Comparison of ENCODE assay signal across 8 mouse cellular contexts in genomic region chrX:74413377-74413776, GRCm38 (mm10). TPM values are rescaled to one million over a fixed set of nuclear protein-coding genes. Genes with fewer than 3 reads are reported as not detected.
DNase-seq lines count a peak whose midpoint lies in the region; ATAC-seq and TF ChIP-seq lines count a peak whose summit lies in the region.

No protein-coding gene starts in this region.

- H3K4me2 ChIP-seq in embryonic facial prominence, embryonic 14.5 days (ENCODE audit: low read depth, low read length) = no peak overlapping the region
- no peak overlapping the region for H3K4me2 ChIP-seq in kidney, embryonic 14.5 days (replicated peaks; ENCODE audit: low read depth, low read length)
- H3K4me2 ChIP-seq in limb, embryonic 13.5 days (replicated peaks) = no peak overlapping the region
- H3K4me2 ChIP-seq in midbrain, embryonic 16.5 days (ENCODE audit: low read length) = no peak overlapping the region

- no peak for TF ChIP-seq POLR2A in spleen, adult 2 months (IDR thresholded peaks at IDR 0.05; ENCODE audit: low read depth, low read length)

- no peak overlapping the region for H3K27ac ChIP-seq in embryonic facial prominence, embryonic 14.5 days (replicated peaks; ENCODE audit: low read depth, low read length)
- H3K27ac ChIP-seq in kidney, embryonic 14.5 days (ENCODE audit: low read depth, low read length) = no peak overlapping the region
- no peak overlapping the region for H3K27ac ChIP-seq in limb, embryonic 13.5 days
- no peak overlapping the region for H3K27ac ChIP-seq in midbrain, embryonic 16.5 days (ENCODE audit: low read length)
- no peak overlapping the region for H3K27ac ChIP-seq in spleen, adult 2 months (ENCODE audit: insufficient read depth, low read length)

- H3K9me3 ChIP-seq in embryonic facial prominence, embryonic 14.5 days (ENCODE audit: control insufficient read depth, low read length) = no peaks in the 10 kb centered on the region
- H3K9me3 ChIP-seq in kidney, embryonic 14.5 days (ENCODE audit: control insufficient read depth, low read length) = no peaks in the 10 kb centered on the region
- no peaks in the 10 kb centered on the region for H3K9me3 ChIP-seq in limb, embryonic 13.5 days
- no peaks in the 10 kb centered on the region for H3K9me3 ChIP-seq in midbrain, embryonic 16.5 days (replicated peaks; ENCODE audit: control insufficient read depth, low read length, poor library complexity, severe bottlenecking)

- peak; percentile 64 for DNase-seq in A20 (ENCODE audit: low read depth, low spot score)
- DNase-seq in adrenal gland, postnatal 25 days = peak; percentile 35
- peak; percentile 75 for DNase-seq in embryonic facial prominence, embryonic 14.5 days (ENCODE audit: low spot score)
- peak; percentile 30 to 70 for DNase-seq in heart, adult 9 months (ENCODE audit: low spot score in 2 of 2)
- peak; percentile 55 to 58 for DNase-seq in spleen, adult 2 months (ENCODE audit: low read depth in 1 of 2, low spot score in 2 of 2)

- no peak overlapping the region for H3K4me3 ChIP-seq in embryonic facial prominence, embryonic 14.5 days (ENCODE audit: low read depth, low read length)
- H3K4me3 ChIP-seq in kidney, embryonic 14.5 days (ENCODE audit: low read length) = no peak overlapping the region
- no peak overlapping the region for H3K4me3 ChIP-seq in limb, embryonic 13.5 days
- H3K4me3 ChIP-seq in midbrain, embryonic 16.5 days (ENCODE audit: low read depth, low read length) = no peak overlapping the region
- H3K4me3 ChIP-seq in spleen, adult 2 months (ENCODE audit: extremely low read depth, insufficient read depth, insufficient read length) = no peak overlapping the region

- peak; percentile 87 for ATAC-seq in embryonic facial prominence, embryonic 14.5 days (ENCODE audit: low read depth)
- ATAC-seq in kidney, embryonic 14.5 days (ENCODE audit: low FRiP score, low TSS enrichment) = peak; percentile 76
- peak; percentile 28; the same call in 1 of the 2 replicates for ATAC-seq in limb, embryonic 13.5 days (ENCODE audit: low FRiP score, low read depth)
- ATAC-seq in midbrain, embryonic 16.5 days = peak; percentile 86

- H3K4me1 ChIP-seq in embryonic facial prominence, embryonic 14.5 days (ENCODE audit: control insufficient read depth, insufficient read depth, low read length) = no peaks in the 10 kb centered on the region
- no peaks in the 10 kb centered on the region for H3K4me1 ChIP-seq in kidney, embryonic 14.5 days (ENCODE audit: control insufficient read depth, insufficient read depth, low read length)
- no peaks in the 10 kb centered on the region for H3K4me1 ChIP-seq in limb, embryonic 13.5 days
- H3K4me1 ChIP-seq in midbrain, embryonic 16.5 days (ENCODE audit: control insufficient read depth, insufficient read depth, low read length) = no peaks in the 10 kb centered on the region
- no peaks in the 10 kb centered on the region for H3K4me1 ChIP-seq in spleen, adult 2 months (ENCODE audit: control insufficient read depth, insufficient read depth, insufficient read length)

- no peak overlapping the region for H3K9ac ChIP-seq in embryonic facial prominence, embryonic 14.5 days (ENCODE audit: low read depth, low read length)
- H3K9ac ChIP-seq in kidney, embryonic 14.5 days (ENCODE audit: low read depth, low read length) = no peak overlapping the region
- H3K9ac ChIP-seq in limb, embryonic 13.5 days = no peak overlapping the region
- H3K9ac ChIP-seq in midbrain, embryonic 16.5 days (ENCODE audit: low read depth, low read length) = no peak overlapping the region

- H3K27me3 ChIP-seq in embryonic facial prominence, embryonic 14.5 days (replicated peaks; ENCODE audit: control insufficient read depth, insufficient read depth, low read length) = no peaks in the 10 kb centered on the region
- no peaks in the 10 kb centered on the region for H3K27me3 ChIP-seq in kidney, embryonic 14.5 days (ENCODE audit: control insufficient read depth, insufficient read depth, low read length)
- no peaks in the 10 kb centered on the region for H3K27me3 ChIP-seq in limb, embryonic 13.5 days
- H3K27me3 ChIP-seq in midbrain, embryonic 16.5 days (ENCODE audit: control insufficient read depth, insufficient read depth, low read depth, low read length) = no peaks in the 10 kb centered on the region
- no peaks in the 10 kb centered on the region for H3K27me3 ChIP-seq in spleen, adult 2 months (ENCODE audit: control insufficient read depth, insufficient read depth, low read length)

- TF ChIP-seq CTCF in spleen, adult 2 months (IDR thresholded peaks at IDR 0.05; ENCODE audit: extremely low read depth, insufficient read depth, insufficient read length, insufficient replicate concordance) = peak; percentile 76; the same call in 1 of the 2 replicates

- no peaks in the 10 kb centered on the region for H3K36me3 ChIP-seq in embryonic facial prominence, embryonic 14.5 days (ENCODE audit: control insufficient read depth, insufficient read depth, low read length)
- H3K36me3 ChIP-seq in kidney, embryonic 14.5 days (ENCODE audit: control insufficient read depth, insufficient read depth, low read length) = no peaks in the 10 kb centered on the region; the same call in 1 of the 2 replicates
- peaks cover 4% of the 10 kb centered on the region; the same call in 1 of the 2 replicates for H3K36me3 ChIP-seq in limb, embryonic 13.5 days
- no peaks in the 10 kb centered on the region for H3K36me3 ChIP-seq in midbrain, embryonic 16.5 days (ENCODE audit: control insufficient read depth, insufficient read depth, low read length)
- H3K36me3 ChIP-seq in spleen, adult 2 months (ENCODE audit: control insufficient read depth, insufficient read depth, low read length) = no peaks in the 10 kb centered on the region

RNA-seq across cellular contexts. Expression of gene G6pdx, which starts 15.6 kb away (rescaled TPM):
- total RNA-seq in adrenal gland, postnatal 25 days (2021) = 144 and 163 TPM in 2 replicates
- 43.9 and 50.7 TPM in 2 replicates for polyA plus RNA-seq in embryonic facial prominence, embryonic 14.5 days (2014; fragmentation: Nextera tagmentation; extraction: Ambion mirVana)
- 41.4 and 49.6 TPM in 2 replicates for polyA plus RNA-seq in kidney, embryonic 14.5 days (2014; fragmentation: Nextera tagmentation; extraction: Ambion mirVana)
- 45.6 and 47.0 TPM in 2 replicates for polyA plus RNA-seq in limb, embryonic 13.5 days (2015; fragmentation: Nextera tagmentation; extraction: Ambion mirVana)
- polyA plus RNA-seq in midbrain, embryonic 16.5 days (2015; fragmentation: Nextera tagmentation; extraction: Ambion mirVana) = 47.7 and 49.4 TPM in 2 replicates
- polyA plus RNA-seq in spleen, adult 2 months (2012; rRNA removed) = 18.9 and 19.7 TPM in 2 replicates

RNA-seq across cellular contexts. Expression of gene Ikbkg, which starts 20.3 kb away (rescaled TPM):
- total RNA-seq in adrenal gland, postnatal 25 days (2021) = 61.3 and 84.3 TPM in 2 replicates
- 20.7 and 25.4 TPM in 2 replicates for polyA plus RNA-seq in embryonic facial prominence, embryonic 14.5 days (2014; fragmentation: Nextera tagmentation; extraction: Ambion mirVana)
- 12.7 and 22.0 TPM in 2 replicates for polyA plus RNA-seq in kidney, embryonic 14.5 days (2014; fragmentation: Nextera tagmentation; extraction: Ambion mirVana)
- polyA plus RNA-seq in limb, embryonic 13.5 days (2015; fragmentation: Nextera tagmentation; extraction: Ambion mirVana) = 18.2 and 18.4 TPM in 2 replicates
- polyA plus RNA-seq in midbrain, embryonic 16.5 days (2015; fragmentation: Nextera tagmentation; extraction: Ambion mirVana) = 16.4 and 19.9 TPM in 2 replicates
- polyA plus RNA-seq in spleen, adult 2 months (2012; rRNA removed) = 10.1 and 14.7 TPM in 2 replicates

RNA-seq across cellular contexts. Expression of gene Fam3a, which starts 20.3 kb away (rescaled TPM):
- total RNA-seq in adrenal gland, postnatal 25 days (2021) = 22.2 and 26.2 TPM in 2 replicates
- 38.4 and 43.0 TPM in 2 replicates for polyA plus RNA-seq in embryonic facial prominence, embryonic 14.5 days (2014; fragmentation: Nextera tagmentation; extraction: Ambion mirVana)
- polyA plus RNA-seq in kidney, embryonic 14.5 days (2014; fragmentation: Nextera tagmentation; extraction: Ambion mirVana) = 29.4 and 36.3 TPM in 2 replicates
- polyA plus RNA-seq in limb, embryonic 13.5 days (2015; fragmentation: Nextera tagmentation; extraction: Ambion mirVana) = 42.3 and 43.5 TPM in 2 replicates
- polyA plus RNA-seq in midbrain, embryonic 16.5 days (2015; fragmentation: Nextera tagmentation; extraction: Ambion mirVana) = 33.6 and 36.1 TPM in 2 replicates
- polyA plus RNA-seq in spleen, adult 2 months (2012; rRNA removed) = 25.4 and 32.9 TPM in 2 replicates

RNA-seq across cellular contexts. Expression of gene Slc10a3, which starts 40.2 kb away (rescaled TPM):
- 18.0 and 20.4 TPM in 2 replicates for total RNA-seq in adrenal gland, postnatal 25 days (2021)
- 21.4 and 22.5 TPM in 2 replicates for polyA plus RNA-seq in embryonic facial prominence, embryonic 14.5 days (2014; fragmentation: Nextera tagmentation; extraction: Ambion mirVana)
- polyA plus RNA-seq in kidney, embryonic 14.5 days (2014; fragmentation: Nextera tagmentation; extraction: Ambion mirVana) = 16.2 and 23.5 TPM in 2 replicates
- 19.6 and 21.3 TPM in 2 replicates for polyA plus RNA-seq in limb, embryonic 13.5 days (2015; fragmentation: Nextera tagmentation; extraction: Ambion mirVana)
- polyA plus RNA-seq in midbrain, embryonic 16.5 days (2015; fragmentation: Nextera tagmentation; extraction: Ambion mirVana) = 8.5 and 9.7 TPM in 2 replicates
- 14.0 and 15.0 TPM in 2 replicates for polyA plus RNA-seq in spleen, adult 2 months (2012; rRNA removed)

RNA-seq across cellular contexts. Expression of gene Ubl4a, which starts 40.4 kb away (rescaled TPM):
- 59.6 and 60.7 TPM in 2 replicates for total RNA-seq in adrenal gland, postnatal 25 days (2021)
- 78.8 and 83.5 TPM in 2 replicates for polyA plus RNA-seq in embryonic facial prominence, embryonic 14.5 days (2014; fragmentation: Nextera tagmentation; extraction: Ambion mirVana)
- 56.5 and 74.6 TPM in 2 replicates for polyA plus RNA-seq in kidney, embryonic 14.5 days (2014; fragmentation: Nextera tagmentation; extraction: Ambion mirVana)
- polyA plus RNA-seq in limb, embryonic 13.5 days (2015; fragmentation: Nextera tagmentation; extraction: Ambion mirVana) = 62.2 and 68.2 TPM in 2 replicates
- 65.9 and 72.6 TPM in 2 replicates for polyA plus RNA-seq in midbrain, embryonic 16.5 days (2015; fragmentation: Nextera tagmentation; extraction: Ambion mirVana)
- polyA plus RNA-seq in spleen, adult 2 months (2012; rRNA removed) = 24.1 and 24.5 TPM in 2 replicates

Comparison
In these comparisons a context has a peak if more than half of its experiments do, and no peak if none do; other contexts are left out.
1. ATAC-seq: peak in every context shown above with its lines; median percentile 87 in embryonic facial prominence, embryonic 14.5 days; 86 in midbrain, embryonic 16.5 days; 76 in kidney, embryonic 14.5 days; 28 in limb, embryonic 13.5 days.